Mouse (Mus musculus) naive thymus-derived CD4-positive, alpha-beta T cell, adult 2 months (primary cell): ENCODE data around the gene Rin3.
"Not testable (repeated sequence)": the region's sequence is repeated elsewhere in the genome, so short reads cannot be mapped to it uniquely, and the experiment has no call there.

Experiments used
- DNase-seq: peaks from one replicate; pipeline ENCODE4 v3.0.0-alpha.2; 2011; ENCODE audit warnings: low read depth

Gene Rin3

DNA sequence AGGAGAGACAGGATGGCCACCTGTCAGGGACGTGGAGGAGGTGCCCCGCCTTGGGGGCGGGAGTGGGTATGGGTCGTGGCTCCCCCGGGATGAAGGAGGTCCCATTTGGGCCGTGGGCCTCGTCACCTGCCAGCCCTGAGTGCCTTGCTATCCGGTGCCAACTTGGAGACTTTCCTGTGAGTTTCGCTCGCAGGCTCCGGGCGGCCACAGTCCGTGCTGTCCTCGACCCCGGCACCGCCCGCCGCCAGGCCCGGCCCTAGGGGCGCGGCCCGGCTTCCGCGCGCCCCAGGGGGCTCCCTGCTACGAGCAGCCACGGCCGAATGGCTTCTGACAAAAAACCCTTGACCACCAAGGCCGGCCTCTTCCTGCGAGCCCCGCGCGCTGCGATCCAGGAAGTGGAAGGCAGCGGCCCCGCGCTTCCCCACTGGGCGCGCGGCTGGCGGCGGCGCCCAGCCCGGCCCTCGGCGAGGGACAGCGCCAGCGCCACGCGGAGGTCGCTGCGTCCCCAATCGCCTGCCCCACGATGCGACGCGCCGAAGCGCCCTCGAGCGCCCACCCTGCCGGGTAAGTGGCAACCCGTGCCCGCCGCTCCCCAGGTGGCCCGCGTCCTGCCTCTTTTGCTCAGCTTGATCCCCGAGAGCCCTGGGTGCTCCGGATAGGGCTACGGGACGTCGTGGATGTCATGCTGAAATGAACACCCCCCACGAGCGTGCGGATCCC lies at the start of gene Rin3:
Gene Rin3, plus strand, starts transcription at position 286 of the 720 bp plus-strand sequence.
- peak; percentile 66 for DNase-seq

GRCm38 (mm10) chr12:102235551-102235950 lies 47.3 kb upstream of the Rin3 start:
- no peak for DNase-seq

- no peak for DNase-seq
Observed at GRCm38 (mm10) chr12:102236317-102236716, 46.5 kb upstream of the Rin3 start.

DNA sequence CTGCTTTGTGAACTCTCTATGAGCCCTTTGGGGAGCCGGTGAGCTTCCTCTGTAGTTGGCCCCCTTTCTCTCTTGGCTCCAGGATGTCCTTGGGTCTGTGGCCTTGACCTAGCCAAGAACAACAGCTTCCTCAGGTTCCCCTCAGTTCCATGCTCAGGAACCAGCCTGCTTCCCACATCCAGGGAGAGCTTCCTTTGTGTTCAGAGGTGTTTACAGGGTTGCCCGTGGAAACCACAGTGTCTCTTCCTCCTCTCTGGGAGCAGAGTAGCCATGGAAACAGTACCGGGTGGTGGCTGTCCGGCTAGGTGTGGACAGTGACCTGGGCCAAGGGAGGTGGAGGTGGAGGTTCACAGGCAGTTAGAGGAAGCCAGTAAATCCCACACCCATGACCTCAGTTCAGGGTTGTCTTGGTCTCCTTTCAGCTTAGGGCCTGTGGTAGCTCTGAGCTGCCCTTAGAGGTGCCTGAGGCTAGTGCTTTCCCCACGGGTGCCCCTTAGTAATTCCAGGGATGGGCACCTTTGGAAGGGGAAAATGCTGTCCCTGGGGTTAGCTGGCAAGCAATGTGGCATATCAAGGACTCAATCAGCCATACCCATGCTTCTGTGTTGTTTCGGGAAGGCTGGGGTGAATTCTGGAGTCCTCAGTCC lies 40.6 kb upstream of the Rin3 start:
- DNase-seq: no peak

DNA sequence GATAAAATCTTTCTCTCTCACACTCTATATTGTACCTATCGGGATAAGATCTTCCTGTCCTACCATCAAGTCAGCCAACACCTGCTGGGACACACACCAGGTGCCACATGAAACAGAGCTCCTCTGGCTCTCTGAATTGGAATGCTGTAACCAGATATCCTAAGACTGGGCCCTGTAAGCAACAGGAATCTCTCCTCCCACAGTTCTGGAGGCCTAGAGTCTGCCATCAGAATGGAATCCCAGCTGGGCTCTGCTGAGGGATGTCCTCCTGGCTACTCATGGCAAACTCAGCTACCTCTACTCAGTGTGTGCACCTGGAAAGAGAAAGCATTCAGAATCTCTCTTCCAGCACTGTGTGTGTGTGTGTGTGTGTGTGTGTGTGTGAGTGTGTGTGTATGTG lies 38.9 kb upstream of the Rin3 start:
- no peak for DNase-seq

- no peak for DNase-seq
Observed at GRCm38 (mm10) chr12:102246226-102246625, 36.6 kb upstream of the Rin3 start.

DNA sequence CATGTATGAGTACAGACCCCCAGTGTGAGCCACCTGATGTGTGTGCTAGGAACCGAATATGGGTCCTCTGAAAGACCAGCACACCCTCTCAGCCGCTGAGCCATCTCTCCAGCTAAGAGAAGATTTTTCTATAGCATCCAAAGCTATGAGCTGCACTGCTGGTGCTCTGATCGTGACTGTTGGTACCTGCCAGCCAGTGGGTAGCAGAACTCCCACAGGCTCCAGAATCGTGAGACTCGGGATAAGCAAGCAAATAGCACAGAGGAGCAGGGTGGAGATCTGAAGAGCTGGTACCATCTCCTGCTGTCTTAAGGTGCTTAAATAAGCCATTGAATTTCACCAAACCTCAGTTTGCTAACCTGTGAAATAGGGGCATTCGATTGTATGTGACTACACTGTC lies 34.7 kb upstream of the Rin3 start:
- DNase-seq: no peak

- DNase-seq: no peak
Observed at GRCm38 (mm10) chr12:102250316-102250715, 32.5 kb upstream of the Rin3 start.

DNA sequence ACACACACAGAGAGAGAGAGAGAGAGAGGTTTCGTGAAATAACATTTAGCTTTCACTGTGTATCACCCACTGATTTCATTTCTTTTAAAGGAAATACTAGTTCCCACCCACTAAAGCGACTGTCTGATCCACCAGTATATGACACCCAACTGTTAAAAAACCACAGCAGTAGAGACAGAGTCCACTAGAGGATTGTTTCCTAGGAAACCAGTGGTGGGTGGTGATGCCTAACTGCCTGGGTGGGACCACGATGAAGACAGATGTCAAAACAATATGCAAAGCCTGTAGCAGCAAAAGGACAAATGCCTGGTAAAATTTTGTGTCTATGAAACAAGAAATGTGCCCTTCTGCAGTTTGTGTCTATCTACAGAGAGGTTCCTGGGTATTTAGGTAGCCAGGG lies 31.8 kb upstream of the Rin3 start:
- DNase-seq: no peak

DNA sequence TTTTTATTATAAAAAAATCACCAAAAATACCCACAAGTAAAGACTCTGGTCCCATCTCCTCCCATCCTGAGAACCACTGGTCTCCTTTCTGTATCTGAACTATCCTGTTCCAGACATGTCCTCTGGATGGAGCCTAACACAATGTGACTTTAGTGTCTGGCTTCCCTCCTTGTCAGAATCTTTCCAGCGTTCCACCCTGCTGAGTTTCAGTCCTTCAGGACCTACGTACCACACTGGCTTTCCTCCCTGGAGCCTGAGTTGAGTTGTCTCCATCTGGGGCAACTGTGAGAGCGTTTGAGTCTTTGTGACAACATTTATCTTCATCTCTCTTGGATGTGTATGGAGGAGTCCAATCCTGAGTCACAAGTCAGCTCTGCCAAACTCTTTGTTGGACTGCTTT lies 30.9 kb upstream of the Rin3 start:
- DNase-seq: no peak

- no peak for DNase-seq
Observed at GRCm38 (mm10) chr12:102252525-102252924, 30.3 kb upstream of the Rin3 start.

DNA sequence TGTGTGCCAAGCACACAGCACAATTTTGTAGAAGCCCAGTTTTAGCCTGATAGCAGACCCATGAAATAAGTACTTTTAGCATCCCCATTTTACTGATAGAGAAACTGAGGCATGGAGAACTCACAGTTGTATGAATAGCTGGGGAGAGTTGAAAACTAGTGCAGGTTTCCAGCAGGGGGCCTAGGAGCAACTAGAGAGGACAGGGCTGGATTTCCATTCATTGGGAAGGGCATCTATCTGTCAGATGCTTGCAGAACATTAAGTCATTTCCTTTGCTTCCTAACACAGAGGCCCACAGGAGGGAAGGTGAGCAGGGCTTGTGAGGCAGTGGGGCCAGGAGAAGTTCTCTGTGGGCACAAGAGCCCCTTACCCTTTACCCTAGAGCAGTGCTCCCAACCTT lies 27.8 kb upstream of the Rin3 start:
- DNase-seq: peak; percentile 15

GRCm38 (mm10) chr12:102258522-102259112 lies 24.2 kb upstream of the Rin3 start:
- no peak for DNase-seq

DNA sequence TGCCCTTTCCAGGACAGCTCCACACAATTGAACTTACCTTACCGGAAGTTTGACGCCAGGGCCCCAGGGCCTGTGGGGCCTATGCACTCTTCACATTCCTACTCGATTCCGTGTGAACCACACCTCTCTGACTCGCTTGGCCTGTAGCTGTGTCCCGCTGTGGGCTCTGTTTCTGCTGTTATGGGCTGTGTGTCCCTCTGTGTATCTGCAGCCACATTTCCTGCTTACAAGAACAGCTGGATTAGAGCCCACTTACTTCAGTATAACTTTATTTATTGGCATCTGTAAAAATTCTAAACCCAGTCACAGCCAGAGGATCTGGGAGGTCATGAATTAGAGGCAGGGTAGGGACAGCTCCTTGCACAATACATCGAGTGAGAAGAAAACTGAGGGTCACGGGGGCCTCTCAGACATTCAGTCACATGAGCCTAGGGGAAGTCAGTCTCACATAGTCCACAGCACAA lies 20.9 kb upstream of the Rin3 start:
- no peak for DNase-seq

GRCm38 (mm10) chr12:102262809-102263208 lies 20.0 kb upstream of the Rin3 start:
- DNase-seq: no peak

GRCm38 (mm10) chr12:102263249-102263648 lies 19.6 kb upstream of the Rin3 start:
- DNase-seq: no peak

DNA sequence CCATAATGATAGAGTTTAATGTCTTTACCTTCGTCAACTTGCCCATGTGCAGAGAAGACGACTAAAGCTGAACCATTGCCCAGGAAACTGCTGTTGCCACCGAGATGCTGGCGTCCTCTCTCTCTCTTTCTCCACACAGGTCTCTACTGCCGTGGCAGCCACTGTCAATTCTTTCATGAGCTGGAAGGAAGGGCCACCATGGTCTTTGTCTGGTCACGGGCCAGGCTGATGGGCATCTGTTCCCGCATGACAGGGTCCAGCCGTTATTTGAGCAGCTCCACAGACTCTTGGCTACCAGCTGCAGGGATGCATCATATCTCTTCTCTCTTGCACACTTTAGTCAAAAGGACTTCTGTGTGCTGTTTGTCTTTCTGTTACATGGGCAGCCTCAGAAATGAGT lies 16.4 kb upstream of the Rin3 start:
- no peak for DNase-seq

- DNase-seq: no peak
Observed at GRCm38 (mm10) chr12:102269144-102269543, 13.7 kb upstream of the Rin3 start.

DNA sequence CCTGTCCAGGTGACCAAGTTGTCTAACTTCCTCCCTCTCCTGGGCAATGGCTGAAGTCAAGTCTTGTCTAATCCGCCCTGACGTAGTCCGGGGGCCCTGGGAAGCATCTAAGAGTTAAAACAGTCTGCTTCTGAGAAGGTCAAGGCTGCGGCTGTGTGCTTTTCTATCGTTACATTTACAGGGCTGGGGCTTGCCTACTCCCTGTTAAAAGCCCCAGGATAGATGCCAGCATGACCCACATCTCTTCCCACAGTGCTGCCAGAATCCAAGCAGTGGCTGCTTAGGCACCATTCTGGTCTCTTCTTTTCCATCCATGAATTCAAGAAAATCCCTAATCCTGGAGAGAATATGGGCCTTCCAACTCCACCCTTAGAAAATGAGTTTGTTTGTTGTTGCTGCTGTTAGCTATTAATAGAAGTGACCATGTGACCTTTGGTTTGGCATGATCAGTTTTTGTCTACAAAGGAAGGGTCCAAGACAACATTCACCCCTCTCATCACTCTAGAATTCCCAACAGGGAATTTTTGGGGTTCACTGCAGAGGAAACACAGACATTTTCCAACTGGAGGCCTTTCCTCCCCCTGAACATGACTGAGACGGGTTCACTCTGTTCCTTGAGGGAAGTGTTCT lies 12.0 kb upstream of the Rin3 start:
- no peak for DNase-seq

DNA sequence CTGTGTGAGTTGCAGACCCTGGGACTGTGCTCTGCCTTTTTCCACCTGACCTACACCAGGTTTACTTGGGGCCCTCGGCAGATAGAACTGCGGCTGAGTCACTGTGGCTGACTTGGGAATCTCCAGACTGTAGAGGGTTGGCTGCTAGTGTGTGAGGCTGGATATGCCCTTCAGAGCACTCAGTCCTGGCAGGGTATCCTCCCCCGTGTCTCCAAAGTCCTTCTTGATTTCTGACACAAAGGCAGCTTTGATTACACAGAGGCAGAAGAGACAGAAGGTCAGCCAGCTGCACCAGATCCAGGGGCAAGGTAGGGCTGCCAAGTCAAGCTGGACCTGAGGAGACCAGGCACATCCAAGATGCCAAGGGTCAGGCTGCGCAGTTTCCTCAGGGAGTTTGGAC lies 11.4 kb upstream of the Rin3 start:
- DNase-seq: no peak

DNA sequence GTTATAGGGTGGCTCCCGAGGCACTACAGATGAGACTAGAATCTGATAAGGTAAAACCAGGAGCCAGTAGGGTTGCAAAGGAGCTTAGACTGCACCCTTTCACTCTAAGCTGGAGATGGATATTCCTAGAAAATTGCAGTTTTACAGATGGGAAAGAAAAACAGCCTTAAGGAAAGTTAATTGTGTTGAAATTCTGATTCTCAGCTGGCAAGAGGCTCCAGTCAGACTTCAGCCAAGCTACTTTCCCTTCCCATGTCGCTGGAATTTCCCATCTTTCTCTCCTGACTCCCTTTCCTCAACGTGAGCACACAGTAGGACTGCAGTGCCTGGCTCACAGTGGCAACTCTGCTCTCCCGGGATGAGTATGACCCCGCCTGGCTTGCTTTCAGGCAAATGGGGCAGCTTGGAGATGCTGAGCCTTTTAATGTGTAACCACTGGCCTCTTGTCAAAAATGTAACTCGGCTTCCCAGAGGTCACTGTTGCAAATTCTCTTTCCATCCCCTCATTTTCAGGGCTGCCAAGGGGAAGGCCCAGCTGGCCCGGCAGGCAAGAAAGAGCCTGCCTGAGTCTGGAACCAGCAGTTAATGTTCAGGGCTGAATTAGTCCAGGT lies 6.9 kb upstream of the Rin3 start:
- no peak for DNase-seq

- not testable (repeated sequence) for DNase-seq
Observed at GRCm38 (mm10) chr12:102280290-102280689, 2.6 kb upstream of the Rin3 start.
